Mouse (Mus musculus): ENCODE results near the gene Nfatc2.

GRCm38 (mm10) chr2:168563184-168563583 lies 38.3 kb downstream of the Nfatc2 start:
- TF ChIP-seq POLR2A (IDR thresholded peaks at IDR 0.05; ENCODE audit: borderline replicate concordance, extremely low read depth, insufficient read depth, insufficient read length, poor library complexity, severe bottlenecking): no peak
- no peak for TF ChIP-seq CTCF (IDR thresholded peaks at IDR 0.05; ENCODE audit: borderline replicate concordance, extremely low read depth, insufficient read depth, insufficient read length)
